Mouse (Mus musculus): ENCODE data around the gene Ldhal6b.
"Not testable (repeated sequence)": the region's sequence is repeated elsewhere in the genome, so short reads cannot be mapped to it uniquely, and the experiment has no call there.

The Ldhal6b gene

GRCm38 (mm10) chr17:5418545-5418944 is at the start of gene Ldhal6b:
Gene Ldhal6b (minus strand): TSS chr17:5418767.
- no peak for DNase-seq (ENCODE audit: low spot score)

GRCm38 (mm10) chr17:5467177-5467576 is 48.6 kb upstream of the Ldhal6b start:
- DNase-seq (ENCODE audit: low spot score), result no peak

DNA sequence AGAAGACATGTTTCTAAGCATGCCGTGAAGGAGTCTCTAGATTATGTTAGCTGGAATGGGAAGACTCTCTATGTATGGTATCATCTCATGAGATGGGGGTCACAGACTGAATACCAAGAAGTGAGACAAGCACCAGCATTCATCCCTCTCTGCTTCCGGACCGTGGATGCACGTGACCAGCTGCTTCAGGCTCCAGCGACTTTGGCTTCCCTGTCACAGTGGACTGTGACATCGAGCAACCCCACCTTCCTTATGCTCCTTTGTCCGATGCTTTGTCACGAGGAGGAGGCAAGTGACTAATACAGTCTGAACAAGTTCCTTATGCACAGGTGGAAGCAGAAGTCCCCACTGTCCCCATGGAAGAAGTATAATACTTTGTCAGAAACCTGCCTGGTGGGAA is 48.2 kb upstream of the Ldhal6b start:
- no peak for DNase-seq (ENCODE audit: low spot score)

DNA sequence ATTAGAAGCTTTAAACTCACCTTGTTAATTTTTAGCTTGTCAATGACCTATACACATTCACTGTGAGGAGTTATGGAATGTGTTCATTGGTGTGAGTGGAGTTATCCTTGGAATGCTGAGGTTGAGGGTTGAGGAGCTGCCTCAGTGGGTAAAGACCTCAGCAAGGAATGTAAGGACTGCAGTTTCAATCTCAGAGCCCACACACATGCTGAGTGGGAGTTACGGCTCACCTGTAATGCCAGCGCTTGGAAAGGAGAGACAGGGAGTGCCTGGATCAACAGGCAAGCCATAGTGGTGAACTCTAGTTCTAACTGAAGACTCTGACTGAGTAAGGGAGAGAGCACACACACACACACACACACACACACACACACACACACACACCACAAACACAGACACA is 45.3 kb upstream of the Ldhal6b start:
- no peak for DNase-seq (ENCODE audit: low spot score)

GRCm38 (mm10) chr17:5453657-5454056 is 35.1 kb upstream of the Ldhal6b start:
- DNase-seq (ENCODE audit: low spot score), result no peak

GRCm38 (mm10) chr17:5443751-5444150 is 25.2 kb upstream of the Ldhal6b start:
- DNase-seq (ENCODE audit: low spot score), result no peak

- no peak for DNase-seq (ENCODE audit: low spot score)
Measured at GRCm38 (mm10) chr17:5443260-5443659, 24.7 kb upstream of the Ldhal6b start.

GRCm38 (mm10) chr17:5442403-5442802 is 23.8 kb upstream of the Ldhal6b start:
- not testable (repeated sequence) for DNase-seq (ENCODE audit: low spot score)

GRCm38 (mm10) chr17:5440159-5440971 is 21.8 kb upstream of the Ldhal6b start, which contains the start of gene Tmem242:
Gene Tmem242 (minus strand): TSS chr17:5440259.
- DNase-seq (ENCODE audit: low spot score), result peak; percentile 96

DNA sequence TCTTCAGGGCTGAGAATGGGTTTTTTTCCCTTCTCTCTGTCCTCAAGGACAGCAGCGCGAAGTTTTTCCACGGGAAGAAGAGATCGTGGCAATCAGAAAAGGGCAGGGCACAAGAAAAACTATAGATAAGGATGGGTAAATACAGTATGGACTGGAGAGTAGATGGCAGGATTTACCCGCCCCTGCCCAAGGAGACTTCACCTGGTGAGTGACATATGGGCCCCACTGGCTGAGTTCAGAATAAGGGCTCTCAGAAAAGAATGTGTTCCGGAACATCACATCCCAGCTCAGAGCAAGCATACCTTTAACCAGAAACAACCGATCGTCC is 21.2 kb upstream of the Ldhal6b start:
- no peak for DNase-seq (ENCODE audit: low spot score)

DNA sequence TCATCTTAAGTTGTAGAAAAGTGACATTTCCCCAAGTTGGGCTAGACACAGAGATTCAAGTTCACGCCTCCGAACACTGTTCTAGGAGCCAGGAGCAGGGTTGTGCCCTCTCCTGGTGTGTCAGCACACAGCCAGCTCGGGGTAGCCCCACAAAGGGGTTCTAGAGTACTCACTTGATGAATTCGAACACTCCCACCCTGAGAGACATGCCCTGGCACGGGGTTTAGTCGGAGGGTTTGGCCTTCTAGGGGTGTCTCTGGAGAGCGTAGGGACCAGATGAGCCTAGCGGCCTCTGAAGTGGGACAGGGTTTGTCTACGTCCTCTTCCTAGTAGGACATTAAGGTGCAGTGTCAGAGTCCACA is 11.2 kb upstream of the Ldhal6b start:
- no peak for DNase-seq (ENCODE audit: low spot score)

DNA sequence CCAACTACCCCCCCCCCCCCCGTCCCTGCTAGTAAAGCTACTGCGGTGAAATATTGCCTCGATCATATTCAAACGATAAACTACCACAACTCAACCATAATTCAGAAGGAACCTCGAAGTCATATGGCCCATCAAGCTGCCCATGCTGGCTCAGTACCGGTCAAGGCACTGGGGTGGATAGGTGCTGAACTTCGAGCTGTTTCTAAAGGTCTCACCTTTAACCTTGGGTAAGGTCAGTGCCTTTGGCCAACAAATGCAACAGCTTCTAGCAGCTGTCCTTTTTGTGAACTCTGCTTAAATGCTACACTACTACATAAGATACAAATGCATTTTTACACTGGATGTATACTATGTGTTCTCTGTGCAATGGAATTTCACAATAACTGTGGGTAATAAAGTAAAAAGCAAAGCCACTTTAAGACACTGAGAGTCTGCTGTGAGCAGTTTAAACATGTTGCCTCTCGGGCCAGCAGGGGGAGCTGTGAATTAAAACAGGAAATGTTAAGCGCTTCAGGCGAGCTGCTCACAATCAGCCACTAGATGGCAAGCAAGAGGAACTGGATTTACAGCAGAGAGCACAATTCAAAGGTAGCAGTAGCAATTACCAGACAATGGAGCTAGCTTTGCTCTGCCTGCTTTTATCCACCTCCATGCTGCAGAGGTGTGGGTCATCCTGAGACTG is 10.7 kb upstream of the Ldhal6b start:
- peak; percentile 97 for DNase-seq (ENCODE audit: low spot score)

DNA sequence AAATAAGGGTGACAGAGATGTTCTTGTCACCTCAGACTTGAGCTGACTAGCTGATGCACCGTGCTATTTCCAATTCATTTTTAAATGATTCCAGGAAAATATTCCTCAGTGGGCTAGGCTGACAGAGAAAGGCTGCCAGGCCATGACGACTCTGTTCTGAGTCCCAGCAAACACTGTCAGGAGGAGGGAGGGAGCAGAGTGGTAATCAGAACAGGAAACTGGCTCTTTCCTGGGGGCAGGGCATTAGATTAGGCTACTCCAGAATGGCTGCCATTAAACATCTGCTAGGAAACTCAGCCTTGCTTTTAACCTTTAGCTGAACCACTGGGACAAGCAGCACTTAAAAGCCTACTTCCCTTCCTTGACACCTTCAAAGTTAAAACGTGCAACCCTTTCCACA is 6.6 kb upstream of the Ldhal6b start:
- DNase-seq (ENCODE audit: low spot score), result no peak

- DNase-seq (ENCODE audit: low spot score), result no peak
Measured at GRCm38 (mm10) chr17:5424156-5424555, 5.6 kb upstream of the Ldhal6b start.

GRCm38 (mm10) chr17:5421835-5422234 is 3.3 kb upstream of the Ldhal6b start:
- DNase-seq (ENCODE audit: low spot score), result no peak

DNA sequence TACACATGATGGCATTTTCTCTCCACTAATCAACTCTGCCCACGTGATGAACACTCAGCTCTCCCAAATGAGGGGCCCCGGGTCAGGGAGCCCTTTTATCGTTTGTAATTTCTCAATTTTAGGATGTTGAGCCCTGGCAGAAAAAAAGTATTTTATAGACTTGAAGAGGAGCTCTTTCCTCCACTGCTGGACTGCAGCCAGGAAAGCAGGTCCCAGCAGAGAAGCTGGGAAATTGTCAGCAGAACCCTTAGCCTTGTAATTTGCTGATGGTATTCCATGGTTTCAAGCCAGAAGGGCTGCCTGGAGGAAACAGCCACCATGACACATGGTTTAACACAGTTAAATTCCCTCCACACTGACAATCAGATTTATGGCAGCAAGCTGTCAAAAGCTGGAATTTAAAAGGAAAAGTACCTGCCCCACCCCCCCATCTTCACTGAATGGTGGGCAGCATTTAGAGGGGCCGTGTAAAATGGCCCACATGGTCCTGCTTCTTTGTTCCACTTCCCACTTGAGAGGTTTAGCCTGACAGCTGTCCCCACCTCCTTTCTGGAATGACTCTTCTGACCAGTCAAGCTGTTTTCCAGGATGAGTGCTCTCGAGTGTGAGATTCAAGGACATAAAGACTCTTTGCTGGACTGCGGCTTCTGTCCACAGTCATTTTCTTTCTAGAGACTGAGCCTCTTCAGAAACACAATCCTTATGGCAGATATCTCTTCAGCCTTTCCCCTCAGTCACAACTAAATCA is 1.4 kb upstream of the Ldhal6b start:
- DNase-seq (ENCODE audit: low spot score), result no peak

DNA sequence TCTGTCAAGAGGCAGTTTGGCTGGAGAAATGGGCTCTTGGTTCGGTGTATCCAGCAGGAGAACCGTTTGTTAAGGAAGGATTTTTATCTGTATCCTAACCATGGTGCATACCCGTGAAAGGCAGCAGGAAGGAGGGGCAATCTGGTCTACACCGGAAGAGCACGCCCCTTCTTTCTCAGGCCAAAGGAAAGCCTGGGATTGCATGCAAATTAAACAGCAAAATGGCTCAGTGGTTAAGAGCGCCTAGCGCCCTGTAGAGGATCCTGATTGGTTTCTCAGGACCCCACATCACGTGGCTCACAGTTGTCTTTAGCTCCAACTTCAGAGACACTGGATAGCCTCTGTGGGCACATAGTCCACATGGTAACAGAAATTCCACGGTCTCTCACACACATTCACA is 489 bp upstream of the Ldhal6b start:
- DNase-seq (ENCODE audit: low spot score), result no peak

DNA sequence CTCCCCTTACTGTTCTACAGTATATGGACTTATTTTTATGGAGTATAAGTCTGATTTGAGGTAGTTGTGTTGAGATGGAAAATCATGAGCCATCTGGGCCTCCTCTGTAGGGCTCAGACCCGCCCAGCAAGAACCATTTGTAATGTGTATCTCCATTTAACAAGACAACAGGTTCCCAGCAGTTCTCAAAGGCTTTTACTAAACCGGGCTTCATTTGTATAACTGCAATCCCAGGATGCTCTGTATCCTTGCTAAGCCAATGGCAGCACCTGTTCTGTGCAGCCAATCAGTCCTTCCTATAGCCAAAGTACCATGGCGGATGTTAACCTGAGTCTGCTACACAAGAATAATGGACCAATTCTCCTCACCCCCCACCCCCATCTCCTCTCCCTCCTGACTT is 2.0 kb downstream of the Ldhal6b start:
- DNase-seq (ENCODE audit: low spot score), result no peak

GRCm38 (mm10) chr17:5414041-5414440 is 4.5 kb downstream of the Ldhal6b start:
- DNase-seq (ENCODE audit: low spot score), result no peak

GRCm38 (mm10) chr17:5413350-5413749 is 5.2 kb downstream of the Ldhal6b start:
- DNase-seq (ENCODE audit: low spot score), result no peak

- DNase-seq (ENCODE audit: low spot score), result no peak
Measured at GRCm38 (mm10) chr17:5412740-5413139, 5.8 kb downstream of the Ldhal6b start.

GRCm38 (mm10) chr17:5412301-5412700 is 6.3 kb downstream of the Ldhal6b start:
- no peak for DNase-seq (ENCODE audit: low spot score)

DNA sequence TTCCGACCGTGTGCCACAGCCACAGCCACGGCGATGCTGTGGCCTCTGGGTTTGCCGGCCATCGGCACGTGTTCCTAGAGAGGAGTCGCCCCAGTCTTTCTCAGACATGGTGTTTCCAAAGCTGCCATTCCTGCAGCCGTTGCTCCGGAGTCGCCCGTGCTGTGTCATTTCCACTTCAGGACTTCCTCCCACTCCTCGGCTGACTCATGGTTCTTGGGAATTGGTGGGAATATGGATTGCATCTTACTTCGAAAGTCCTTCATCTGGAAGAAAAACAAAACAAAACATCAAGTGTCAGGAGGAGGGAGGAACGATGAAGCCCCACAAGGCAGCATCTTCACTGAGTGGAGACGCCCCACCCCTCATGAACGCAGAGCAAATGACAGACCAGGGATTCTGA is 7.4 kb downstream of the Ldhal6b start:
- DNase-seq (ENCODE audit: low spot score), result no peak

Data from embryo, embryonic 10.5 days (tissue).